Mouse (Mus musculus): Measurements from ENCODE around the gene Sec11a.

DNA sequence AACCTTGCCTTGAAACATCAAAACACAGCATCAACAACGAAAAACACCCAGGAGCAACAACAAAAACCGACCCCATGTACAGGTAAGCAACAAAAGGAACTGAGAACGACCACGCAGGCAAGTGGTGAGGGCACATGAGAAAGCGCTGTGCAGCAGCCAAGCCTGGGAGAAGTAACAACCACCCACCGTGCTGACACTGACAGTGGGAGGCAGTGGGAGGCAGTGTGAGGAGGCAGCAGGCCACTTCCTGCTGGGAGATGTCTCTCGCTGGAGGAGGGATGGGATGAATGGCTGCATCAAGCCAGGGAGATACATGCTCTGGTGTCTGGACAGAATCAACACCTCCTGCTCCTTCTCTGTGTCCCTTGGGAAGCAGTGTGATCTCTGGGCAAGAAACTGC lies 50.4 kb downstream of the Sec11a start:
- no peak for TF ChIP-seq CTCF (IDR thresholded peaks at IDR 0.05; ENCODE audit: insufficient read depth, low read depth, low read length)
- TF ChIP-seq POLR2A (IDR thresholded peaks at IDR 0.05; ENCODE audit: insufficient read depth, low read depth, low read length): no peak

Data from olfactory bulb, adult 2 months (tissue).